Mouse (Mus musculus): ENCODE measurements around the gene Rnf212b.

GRCm38 (mm10) chr14:54870861-54871260, 56.9 kb downstream of the Rnf212b start, which contains the start of gene Homez:
- TF ChIP-seq CTCF (IDR thresholded peaks at IDR 0.05; ENCODE audit: low read depth, low read length) = no peak
- no peak for TF ChIP-seq POLR2A (IDR thresholded peaks at IDR 0.05; ENCODE audit: borderline replicate concordance, low read depth, low read length)

Measured in bone marrow macrophage, adult 2 months (primary cell).